Mouse (Mus musculus): Measurements from ENCODE around the gene Snx5.

The Snx5 gene

GRCm38 (mm10) chr2:144228521-144229346 lies 42.0 kb downstream of the Snx5 start:
- DNase-seq (ENCODE audit: low spot score), result no peak

DNA sequence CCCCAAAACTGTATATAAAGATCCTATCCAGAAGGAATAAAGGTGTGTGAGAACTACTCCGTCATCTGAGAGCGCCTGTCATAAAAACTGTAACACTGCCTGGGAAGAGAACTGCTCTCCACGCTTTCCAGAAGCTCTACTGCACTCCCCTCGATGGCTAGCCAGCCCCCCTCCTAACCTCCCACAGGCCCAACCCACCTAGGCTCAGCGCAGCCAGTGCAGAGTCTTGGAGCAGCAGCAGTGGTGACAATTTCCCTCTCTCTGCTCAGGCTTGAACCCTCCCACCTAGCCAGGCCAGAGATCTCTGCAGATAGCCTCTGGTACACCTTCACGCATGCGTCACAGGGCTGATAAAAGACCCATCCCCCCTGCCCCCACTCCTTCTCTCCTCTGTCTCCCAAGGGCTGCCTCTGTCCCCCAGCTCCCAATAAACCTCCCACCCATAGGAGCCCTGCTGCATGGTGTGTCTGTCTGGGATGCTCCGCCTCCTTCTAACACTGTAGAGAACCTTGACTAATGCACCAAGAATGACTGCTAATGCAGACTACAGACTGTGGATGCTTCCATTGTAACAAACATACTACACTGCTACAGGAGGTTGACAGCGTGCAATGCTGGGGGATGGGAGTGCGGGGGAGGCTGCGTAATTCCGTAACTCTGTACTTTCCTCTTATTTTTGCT lies 43.7 kb downstream of the Snx5 start:
- DNase-seq (ENCODE audit: low spot score), result no peak

DNA sequence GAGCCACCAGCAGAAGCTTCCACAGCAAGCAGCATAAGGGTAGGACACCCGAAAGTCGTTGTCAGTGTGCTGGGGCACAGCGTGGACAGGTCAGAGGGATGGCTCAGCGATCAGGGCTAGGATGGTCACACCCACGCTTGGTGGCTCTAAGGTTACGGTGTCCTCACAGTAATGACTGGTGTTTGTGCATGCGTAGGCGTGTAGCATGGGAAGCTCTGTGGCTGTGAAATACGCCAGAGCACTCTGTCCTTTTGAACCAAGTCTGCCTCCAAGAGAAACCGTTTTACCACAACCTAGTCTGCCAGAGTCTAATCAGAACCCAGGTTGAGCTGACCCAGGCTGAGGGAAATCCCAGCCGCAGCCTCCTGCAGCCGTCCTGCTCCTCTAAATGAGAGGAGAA lies 46.4 kb downstream of the Snx5 start:
- DNase-seq (ENCODE audit: low spot score), result no peak

- DNase-seq (ENCODE audit: low spot score), result no peak
Observed at GRCm38 (mm10) chr2:144215601-144216000, 55.1 kb downstream of the Snx5 start.

- no peak for DNase-seq (ENCODE audit: low spot score)
Observed at GRCm38 (mm10) chr2:144215195-144215594, 55.5 kb downstream of the Snx5 start.

DNA sequence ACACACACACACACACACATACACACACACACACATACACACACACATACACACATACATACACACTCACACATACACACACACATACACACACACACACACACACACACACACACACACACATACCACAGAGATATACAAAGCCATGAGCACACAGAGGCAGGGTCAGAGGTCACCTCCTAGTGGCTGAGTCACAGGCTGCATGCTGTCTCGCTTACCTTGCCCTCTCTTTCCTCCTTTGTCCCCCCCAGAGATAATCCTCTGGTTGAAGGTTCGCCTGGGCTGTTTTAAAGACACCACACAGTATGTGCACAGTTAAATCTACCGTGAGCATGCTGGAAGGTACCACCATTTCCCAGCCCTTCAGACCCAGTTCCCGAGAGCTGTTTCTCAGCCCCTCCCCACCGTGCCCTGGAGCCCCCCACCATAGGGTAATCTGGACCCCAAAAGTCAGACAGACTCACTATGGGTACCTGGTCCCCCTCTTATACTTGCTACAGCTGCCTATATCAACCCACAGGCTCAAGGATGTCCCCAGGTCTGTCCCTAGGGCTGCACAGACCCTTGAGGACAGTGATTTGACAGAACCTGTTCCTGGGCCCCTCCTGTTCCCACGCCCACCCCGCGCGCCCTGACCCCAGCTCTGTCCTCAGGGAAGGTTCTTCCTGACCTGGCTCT lies 56.1 kb downstream of the Snx5 start:
- DNase-seq (ENCODE audit: low spot score), result no peak

GRCm38 (mm10) chr2:144213803-144214202 lies 56.9 kb downstream of the Snx5 start:
- no peak for DNase-seq (ENCODE audit: low spot score)

- no peak for DNase-seq (ENCODE audit: low spot score)
Observed at GRCm38 (mm10) chr2:144209425-144209824, 61.3 kb downstream of the Snx5 start.

DNA sequence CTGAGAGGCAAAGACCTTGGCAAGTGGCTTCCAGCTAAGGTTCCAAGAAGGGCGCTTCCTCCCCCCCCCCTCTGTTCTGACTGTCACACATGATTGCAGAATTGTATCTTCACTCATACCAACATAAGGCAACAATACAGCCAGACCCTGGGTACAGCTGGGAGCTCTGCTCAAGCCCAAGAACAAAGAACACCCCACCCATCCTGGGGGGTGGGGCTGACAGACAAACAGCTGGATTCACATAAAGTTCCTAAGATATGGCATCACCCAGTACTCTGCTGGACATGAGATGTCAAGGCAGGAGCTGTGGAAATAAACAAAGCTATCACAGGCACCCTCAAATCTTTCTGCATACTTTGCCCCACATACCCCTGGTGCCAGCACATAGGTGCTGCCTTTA lies 63.3 kb downstream of the Snx5 start:
- no peak for DNase-seq (ENCODE audit: low spot score)

- no peak for DNase-seq (ENCODE audit: low spot score)
Observed at GRCm38 (mm10) chr2:144203001-144203400, 67.7 kb downstream of the Snx5 start.

- no peak for DNase-seq (ENCODE audit: low spot score)
Observed at GRCm38 (mm10) chr2:144202567-144202966, 68.1 kb downstream of the Snx5 start.

DNA sequence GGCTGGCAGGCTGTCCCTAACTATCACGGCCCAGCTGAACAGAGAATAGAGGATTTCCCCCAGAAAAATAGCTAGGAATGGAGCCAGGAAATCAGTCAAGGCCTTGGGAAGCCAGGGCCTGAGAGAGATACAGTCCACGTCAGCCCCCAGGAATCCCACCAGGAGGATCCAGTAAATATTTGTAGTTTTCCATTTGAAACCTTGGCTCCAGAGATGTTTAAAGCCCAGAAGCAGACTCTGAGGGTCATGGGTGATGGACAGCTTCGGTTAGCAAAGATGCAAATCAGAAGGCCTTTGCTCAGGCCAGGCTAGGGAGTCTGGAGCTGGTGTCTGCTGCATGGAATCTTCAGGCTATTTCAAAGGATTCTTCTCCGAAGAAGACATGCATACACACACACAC lies 68.6 kb downstream of the Snx5 start:
- DNase-seq (ENCODE audit: low spot score), result no peak

All from left cerebral cortex, adult 11 months (tissue).